Mouse (Mus musculus) thymus, postnatal 25 days (tissue): ENCODE results near the gene Rgma.

ENCODE experiments used
- DNase-seq: peaks from one replicate; pipeline ENCODE4 v3.0.0; 2022

Gene Rgma

DNA sequence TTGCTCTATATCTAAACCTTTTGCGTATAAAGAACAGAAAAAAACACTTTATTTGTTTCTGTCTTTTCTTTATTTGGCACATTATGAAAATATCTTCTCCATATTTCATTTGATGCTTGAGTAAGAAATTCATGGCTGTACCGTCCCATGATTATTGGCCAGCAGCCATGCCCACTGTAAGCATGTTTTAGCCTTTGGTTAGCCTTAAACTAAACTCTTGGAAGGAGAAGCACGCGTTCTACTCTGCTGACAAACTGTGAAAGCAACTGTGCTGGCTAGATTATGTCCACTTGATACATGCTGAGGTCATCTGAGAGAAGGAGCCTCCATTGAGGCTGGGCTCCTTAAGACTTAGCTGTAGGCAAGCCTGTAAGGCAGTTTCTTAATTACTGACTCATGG lies 66.9 kb downstream of the Rgma start:
- no peak for DNase-seq

DNA sequence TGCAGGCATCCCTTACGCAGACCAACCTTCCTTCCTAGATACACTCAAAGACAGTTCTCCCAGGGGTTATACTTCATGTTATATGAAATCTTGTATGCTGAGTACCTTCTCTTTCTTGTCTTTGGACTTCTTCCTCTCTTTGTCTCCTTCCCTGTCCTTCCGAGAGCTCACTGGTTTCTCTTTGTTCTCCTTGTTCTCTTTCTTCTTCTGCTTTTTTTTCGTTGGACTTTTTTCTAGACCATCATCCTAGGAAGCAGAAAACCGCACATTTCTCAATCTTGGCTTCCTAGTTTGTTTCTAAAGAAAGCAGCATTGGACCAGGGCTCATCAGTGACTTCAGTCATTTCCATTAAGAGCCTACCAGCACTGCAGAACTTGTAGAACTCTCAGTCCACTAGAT lies 76.3 kb downstream of the Rgma start:
- no peak for DNase-seq

DNA sequence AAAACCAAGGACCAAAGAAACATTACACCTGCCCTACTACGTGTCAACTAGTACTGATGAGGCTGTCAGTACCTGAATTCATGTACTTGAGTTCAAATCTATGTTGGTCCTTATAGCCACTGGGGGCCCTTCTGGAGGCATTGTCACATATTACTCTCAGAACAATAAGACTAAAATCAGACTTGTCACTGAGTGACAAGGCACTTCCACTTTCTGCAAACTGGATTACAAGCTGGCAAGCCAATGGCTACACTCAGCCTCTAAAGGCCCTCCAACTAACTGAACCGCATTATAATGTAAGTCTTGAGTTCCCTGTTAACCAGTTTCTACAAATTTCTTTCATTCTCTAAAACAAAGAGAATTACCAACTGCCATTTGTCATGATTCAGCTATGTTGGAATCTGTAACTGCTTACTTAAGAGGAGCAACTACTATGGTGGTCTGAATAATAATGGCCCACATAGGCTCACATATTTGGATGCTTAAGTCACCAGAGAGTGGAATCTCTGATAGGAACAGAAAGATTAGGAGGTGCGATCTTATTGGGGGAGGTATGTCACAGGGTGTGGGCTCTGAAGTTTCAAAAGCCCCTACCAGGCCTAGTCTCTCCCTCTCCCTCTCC lies 77.0 kb downstream of the Rgma start:
- DNase-seq, result no peak

DNA sequence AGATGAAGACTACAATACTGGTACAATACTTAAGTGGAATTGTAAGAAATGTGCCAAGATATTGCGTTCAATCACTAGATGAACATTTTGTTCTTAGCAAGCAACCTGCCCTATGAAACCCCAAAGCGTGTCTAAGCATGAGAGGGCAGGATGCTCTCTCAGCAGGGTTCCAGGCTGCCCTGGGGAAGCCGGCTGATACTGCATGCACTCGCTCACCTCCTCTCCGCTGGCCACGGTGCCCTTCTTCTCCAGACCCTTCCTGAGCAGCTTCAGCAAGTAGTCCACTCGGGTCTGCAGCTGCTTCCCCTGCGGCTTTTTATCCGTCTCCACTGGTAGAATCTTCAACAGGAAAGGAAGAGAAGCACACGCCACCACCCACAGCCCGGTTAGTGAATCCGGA lies 78.8 kb downstream of the Rgma start:
- no peak for DNase-seq

DNA sequence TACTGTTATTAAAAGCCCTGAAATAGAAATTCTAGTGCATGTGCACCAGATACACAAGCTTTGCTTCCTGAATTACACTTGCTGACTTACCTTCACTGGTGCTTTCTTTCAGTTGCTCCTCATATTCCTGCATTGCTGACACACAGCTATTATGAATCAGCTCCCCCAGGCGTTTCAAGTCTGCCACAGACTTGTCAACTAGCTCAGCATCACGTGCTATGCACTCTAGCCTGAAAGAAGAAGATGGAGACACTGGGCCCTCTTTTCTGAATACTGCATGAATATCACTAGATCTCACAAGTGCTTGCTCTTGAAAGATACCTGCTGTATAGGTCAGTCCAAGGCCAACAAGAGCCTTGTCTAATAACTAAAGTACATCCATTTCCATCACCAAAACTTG lies 88.2 kb downstream of the Rgma start:
- DNase-seq, result no peak

GRCm38 (mm10) chr7:73467741-73468140 lies 92.4 kb downstream of the Rgma start:
- DNase-seq, result no peak
